Mouse (Mus musculus): ENCODE results near the gene Fxyd6. TPM values are rescaled to one million over a fixed set of nuclear protein-coding genes. Genes with fewer than 3 reads are reported as not detected.

Fxyd6 gene
- total and polyA plus RNA-seq, 3 experiments = not detected

GRCm38 (mm10) chr9:45380411-45381251 lies 10.6 kb downstream of the Fxyd6 start:
- Histone ChIP-seq H3K79me2 (ENCODE audit: control insufficient read depth, insufficient read depth, low read length, poor library complexity) (no peaks in the 10 kb centered on the region), H3K27me3 (ENCODE audit: control insufficient read depth in 1 of 2, insufficient read depth in 2 of 2, low read length in 2 of 2) (peaks cover 0 to 3% of the 10 kb centered on the region in 2 experiments; a peak in 3 of 4 replicates), H3K36me3 (ENCODE audit: control insufficient read depth in 1 of 2, insufficient read depth in 2 of 2, low read length in 2 of 2) (no peaks in the 10 kb centered on the region), H3K4me1 (ENCODE audit: control insufficient read depth in 1 of 2, insufficient read depth in 2 of 2, low read length in 2 of 2) (no peaks in the 10 kb centered on the region), H3K4me3 (ENCODE audit: control insufficient read depth in 1 of 2, insufficient read depth in 1 of 2, low read depth in 2 of 2, low read length in 2 of 2) (no peak overlapping the region), H3K27ac (ENCODE audit: control insufficient read depth, low read depth, low read length) (no peak overlapping the region), H3K9ac (ENCODE audit: control insufficient read depth, low read depth, low read length, poor library complexity, severe bottlenecking) (no peak overlapping the region), H3K9me3 (replicated peaks; ENCODE audit: insufficient read depth, low read length) (no peaks in the 10 kb centered on the region)
- no peak for DNase-seq (ENCODE audit: low read depth, low spot score)
- no peak for TF ChIP-seq ELF1 (IDR thresholded peaks at IDR 0.05; ENCODE audit: low read depth, low read length)
- no peak for TF ChIP-seq MXI1 (IDR thresholded peaks at IDR 0.05; ENCODE audit: low read depth, low read length)
- no peak for TF ChIP-seq TCF12 (IDR thresholded peaks at IDR 0.05; ENCODE audit: low read depth, low read length)
- TF ChIP-seq ZNF384 (IDR thresholded peaks at IDR 0.05; ENCODE audit: low read depth, low read length) = no peak
- TF ChIP-seq POLR2AphosphoS2 (IDR thresholded peaks at IDR 0.05; ENCODE audit: low read length) = no peak

GRCm38 (mm10) chr9:45382336-45382735 lies 12.4 kb downstream of the Fxyd6 start:
- H3K79me2 ChIP-seq (ENCODE audit: control insufficient read depth, insufficient read depth, low read length, poor library complexity) = no peaks in the 10 kb centered on the region
- TF ChIP-seq POLR2AphosphoS5 (IDR thresholded peaks at IDR 0.05; ENCODE audit: borderline replicate concordance, low read depth, low read length) (no peak), MAFK (IDR thresholded peaks at IDR 0.05; ENCODE audit: borderline replicate concordance, low read depth, low read length) (no peak), ZMIZ1 (IDR thresholded peaks at IDR 0.05; ENCODE audit: low read depth, low read length) (no peak), ZKSCAN1 (IDR thresholded peaks at IDR 0.05; ENCODE audit: low read depth, low read length) (no peak), MEF2A (IDR thresholded peaks at IDR 0.05; ENCODE audit: extremely low read depth, insufficient replicate concordance, low read depth, low read length, poor library complexity, severe bottlenecking) (no peak), MAX (IDR thresholded peaks at IDR 0.05; ENCODE audit: low read length) (no peak), KAT2A (conservative IDR thresholded peaks at IDR 0.05; ENCODE audit: low read depth, low read length) (no peak)
- 0 out of 4 replicates have a peak, but pooled peaks cover 0 to 2% of the 10 kb centered on the region in 2 experiments for H3K36me3 ChIP-seq (ENCODE audit: control insufficient read depth in 1 of 2, insufficient read depth in 2 of 2, low read length in 2 of 2)
- no peaks in the 10 kb centered on the region for H3K9me3 ChIP-seq (replicated peaks; ENCODE audit: insufficient read depth, low read length)
- no peak for DNase-seq (ENCODE audit: low read depth, low spot score)
- no peak overlapping the region for H3K9ac ChIP-seq (ENCODE audit: control insufficient read depth, low read depth, low read length, poor library complexity, severe bottlenecking)
- no peak overlapping the region for H3K4me3 ChIP-seq (ENCODE audit: control insufficient read depth in 1 of 2, insufficient read depth in 1 of 2, low read depth in 2 of 2, low read length in 2 of 2)
- H3K4me1 ChIP-seq (ENCODE audit: control insufficient read depth in 1 of 2, insufficient read depth in 2 of 2, low read length in 2 of 2) = no peaks in the 10 kb centered on the region
- no peak overlapping the region for H3K27ac ChIP-seq (ENCODE audit: control insufficient read depth, low read depth, low read length)
- H3K27me3 ChIP-seq (ENCODE audit: control insufficient read depth in 1 of 2, insufficient read depth in 2 of 2, low read length in 2 of 2) = peaks cover 0 to 3% of the 10 kb centered on the region in 2 experiments; a peak in 3 of 4 replicates

GRCm38 (mm10) chr9:45382834-45383233 lies 12.8 kb downstream of the Fxyd6 start:
- H3K9ac ChIP-seq (ENCODE audit: control insufficient read depth, low read depth, low read length, poor library complexity, severe bottlenecking) = no peak overlapping the region
- no peak overlapping the region for H3K4me3 ChIP-seq (ENCODE audit: control insufficient read depth in 1 of 2, insufficient read depth in 1 of 2, low read depth in 2 of 2, low read length in 2 of 2)
- H3K27ac ChIP-seq (ENCODE audit: control insufficient read depth, low read depth, low read length) = no peak overlapping the region
- TF ChIP-seq RCOR1 (IDR thresholded peaks at IDR 0.05; ENCODE audit: low read depth, low read length) = no peak
- no peaks in the 10 kb centered on the region; a peak in 3 of 4 replicates for H3K27me3 ChIP-seq (ENCODE audit: control insufficient read depth in 1 of 2, insufficient read depth in 2 of 2, low read length in 2 of 2)
- no peak for DNase-seq (ENCODE audit: low read depth, low spot score)
- H3K79me2 ChIP-seq (ENCODE audit: control insufficient read depth, insufficient read depth, low read length, poor library complexity) = no peaks in the 10 kb centered on the region
- H3K4me1 ChIP-seq (ENCODE audit: control insufficient read depth in 1 of 2, insufficient read depth in 2 of 2, low read length in 2 of 2) = no peaks in the 10 kb centered on the region
- H3K9me3 ChIP-seq (replicated peaks; ENCODE audit: insufficient read depth, low read length) = no peaks in the 10 kb centered on the region
- H3K36me3 ChIP-seq (ENCODE audit: control insufficient read depth in 1 of 2, insufficient read depth in 2 of 2, low read length in 2 of 2) = 0 out of 4 replicates have a peak, but pooled peaks cover 0 to 2% of the 10 kb centered on the region in 2 experiments
